Comparison of ENCODE assay signal across 29 mouse cellular contexts in genomic region chr11:95315215-95315955, GRCm38 (mm10). TPM values are rescaled to one million over a fixed set of nuclear protein-coding genes. Genes with fewer than 3 reads are reported as not detected.
DNase-seq lines count a peak whose midpoint lies in the region; ATAC-seq and TF ChIP-seq lines count a peak whose summit lies in the region.
"Had no signal": no experiment of that assay in that cellular context is flagged by ENCODE, and none has a peak within 500 bp of the region (broad histone marks: within the 10 kb centered on the region; RNA-seq: fewer than 3 reads in every experiment).

No protein-coding gene starts in this region.

- H3K27me3 ChIP-seq in hindbrain, postnatal 0 days (ENCODE audit: insufficient read depth, low read length) = no peaks in the 10 kb centered on the region
- no peaks in the 10 kb centered on the region for H3K27me3 ChIP-seq in hindbrain, embryonic 11.5 days (ENCODE audit: control insufficient read depth, insufficient read depth, low read length)
- H3K27me3 ChIP-seq in ES-Bruce4 (ENCODE audit: control insufficient read depth, insufficient read depth, low read length, poor library complexity, severe bottlenecking) (no peaks in the 10 kb centered on the region), MEL (ENCODE audit: control insufficient read depth in 1 of 2, insufficient read depth in 2 of 2, low read length in 2 of 2) (no peaks in the 10 kb centered on the region)
- H3K27me3 ChIP-seq: heart, embryonic 13.5 days; hindbrain, embryonic 15.5 days; limb, embryonic 15.5 days; midbrain, embryonic 15.5 days; neural tube, embryonic 13.5 days had no signal

- TF ChIP-seq CTCF in hindbrain, postnatal 0 days (IDR thresholded peaks at IDR 0.05; ENCODE audit: low read depth) = no peak
- TF ChIP-seq CTCF in ES-Bruce4 (IDR thresholded peaks at IDR 0.05; ENCODE audit: low read depth, low read length) (no peak), MEL (IDR thresholded peaks at IDR 0.05 in 2 of 3, conservative IDR thresholded peaks at IDR 0.05 in 1 of 3; ENCODE audit: control insufficient read depth in 1 of 3, insufficient read depth in 1 of 3, low read depth in 2 of 3, low read length in 3 of 3, poor library complexity in 1 of 3, severe bottlenecking in 1 of 3) (no peak)

- TF ChIP-seq POLR2A in ES-Bruce4 (IDR thresholded peaks at IDR 0.05; ENCODE audit: insufficient read depth, low read length) (no peak), MEL (IDR thresholded peaks at IDR 0.05; ENCODE audit: control insufficient read depth in 1 of 2, insufficient read depth in 1 of 2, low read depth in 1 of 2, low read length in 2 of 2, poor library complexity in 1 of 2) (no peak)

- no peak overlapping the region for H3K4me3 ChIP-seq in hindbrain, postnatal 0 days (ENCODE audit: low read length)
- no peak overlapping the region for H3K4me3 ChIP-seq in hindbrain, embryonic 11.5 days (ENCODE audit: low read depth, low read length)
- H3K4me3 ChIP-seq in ES-Bruce4 (ENCODE audit: low read depth, low read length) (no peak overlapping the region), MEL (ENCODE audit: control insufficient read depth in 1 of 2, insufficient read depth in 1 of 2, low read depth in 2 of 2, low read length in 2 of 2) (no peak overlapping the region)
- H3K4me3 ChIP-seq: forebrain, embryonic 10.5 days; heart, embryonic 13.5 days; hindbrain, embryonic 15.5 days; layer of hippocampus, adult 2 months; limb, embryonic 15.5 days; midbrain, embryonic 15.5 days; myocyte; neural tube, embryonic 13.5 days had no signal

- TF ChIP-seq EP300 in ES-Bruce4 (IDR thresholded peaks at IDR 0.05; ENCODE audit: insufficient read depth, low read depth, low read length) = peak; percentile 62; the same call in 1 of the 2 replicates
- TF ChIP-seq EP300 in MEL (IDR thresholded peaks at IDR 0.05; ENCODE audit: low read depth in 1 of 2, low read length in 2 of 2) = no peak

- WGBS in hindbrain, postnatal 0 days = 62% methylated on average over 7 of the region's 7 CpGs
- 81% methylated on average over 7 of the region's 7 CpGs for WGBS in hindbrain, embryonic 11.5 days

- H3K36me3 ChIP-seq in hindbrain, postnatal 0 days (ENCODE audit: insufficient read depth, low read length) = no peaks in the 10 kb centered on the region
- H3K36me3 ChIP-seq in hindbrain, embryonic 11.5 days (ENCODE audit: control insufficient read depth, insufficient read depth, low read length) = no peaks in the 10 kb centered on the region
- H3K36me3 ChIP-seq in ES-Bruce4 (ENCODE audit: control insufficient read depth, insufficient read depth, low read length, poor library complexity, severe bottlenecking) = no peaks in the 10 kb centered on the region
- H3K36me3 ChIP-seq in MEL (ENCODE audit: control insufficient read depth in 1 of 2, insufficient read depth in 2 of 2, low read length in 2 of 2) = peaks cover 0 to 58% of the 10 kb centered on the region in 2 experiments; a peak in 2 of 4 replicates
- H3K36me3 ChIP-seq: forebrain, embryonic 10.5 days; heart, embryonic 13.5 days; hindbrain, embryonic 15.5 days; limb, embryonic 15.5 days; midbrain, embryonic 15.5 days; neural tube, embryonic 13.5 days had no signal

- TF ChIP-seq RAD21 in MEL (IDR thresholded peaks at IDR 0.05; ENCODE audit: low read depth, low read length) = no peak

- H3K27ac ChIP-seq in hindbrain, postnatal 0 days = no peak overlapping the region
- H3K27ac ChIP-seq in hindbrain, embryonic 11.5 days (ENCODE audit: low read depth, low read length) = no peak overlapping the region
- H3K27ac ChIP-seq in ES-Bruce4 (ENCODE audit: insufficient read depth, low read length) (peak overlapping the region; percentile 96), MEL (ENCODE audit: control insufficient read depth, low read depth, low read length) (peak overlapping the region; percentile 5; the same call in 1 of the 2 replicates)
- H3K27ac ChIP-seq: forebrain, embryonic 10.5 days; heart, embryonic 13.5 days; hindbrain, embryonic 15.5 days; layer of hippocampus, adult 2 months; limb, embryonic 15.5 days; liver, embryonic 14.5 days; midbrain, embryonic 15.5 days; neural tube, embryonic 13.5 days had no signal

- no peaks in the 10 kb centered on the region for H3K9me3 ChIP-seq in hindbrain, postnatal 0 days (ENCODE audit: low read length)
- H3K9me3 ChIP-seq in hindbrain, embryonic 11.5 days (ENCODE audit: control insufficient read depth, low read length) = no peaks in the 10 kb centered on the region
- H3K9me3 ChIP-seq in ES-Bruce4 (replicated peaks; ENCODE audit: control insufficient read depth, insufficient read depth, low read length, poor library complexity, severe bottlenecking) = no peaks in the 10 kb centered on the region
- H3K9me3 ChIP-seq in MEL (replicated peaks; ENCODE audit: insufficient read depth, low read length) = no peaks in the 10 kb centered on the region
- H3K9me3 ChIP-seq: forebrain, embryonic 10.5 days; heart, embryonic 13.5 days; hindbrain, embryonic 15.5 days; limb, embryonic 15.5 days; midbrain, embryonic 15.5 days; neural tube, embryonic 13.5 days had no signal

- DNase-seq in hindbrain, postnatal 0 days (ENCODE audit: low spot score) = peak; percentile 28
- DNase-seq in hindbrain, embryonic 11.5 days (ENCODE audit: low spot score) = no peak
- DNase-seq in MEL (ENCODE audit: low read depth, low spot score) = peak; percentile 80
- no peak for DNase-seq in spleen, postnatal 14 days (ENCODE audit: low spot score in 2 of 2)
- DNase-seq in c-Kit-positive CD71-positive TER-119-positive erythroid progenitor cells, embryonic 14.5 days (ENCODE audit: low spot score) = no peak
- DNase-seq: adrenal gland, postnatal 14 days; cerebellum, adult 11 months; cerebellum, postnatal 10 days; heart, adult 18-20 months; heart, postnatal 14 days; kidney, adult 9 months; kidney, postnatal 14 days; lung, embryonic 14.5 days had no signal

- H3K4me2 ChIP-seq in hindbrain, postnatal 0 days (ENCODE audit: low read depth, low read length) = no peak overlapping the region
- H3K4me2 ChIP-seq in hindbrain, embryonic 11.5 days (replicated peaks; ENCODE audit: low read depth, low read length) = no peak overlapping the region
- H3K4me2 ChIP-seq: heart, embryonic 13.5 days; hindbrain, embryonic 15.5 days; limb, embryonic 15.5 days; lung, embryonic 14.5 days; midbrain, embryonic 15.5 days; neural tube, embryonic 13.5 days had no signal

- H3K4me1 ChIP-seq in hindbrain, postnatal 0 days (ENCODE audit: insufficient read depth, low read length) = peaks cover 4% of the 10 kb centered on the region; the same call in 1 of the 2 replicates
- H3K4me1 ChIP-seq in hindbrain, embryonic 11.5 days (replicated peaks; ENCODE audit: control insufficient read depth, insufficient read depth, low read length) = no peaks in the 10 kb centered on the region
- peaks cover 10% of the 10 kb centered on the region for H3K4me1 ChIP-seq in ES-Bruce4 (ENCODE audit: control insufficient read depth, insufficient read depth, low read length)
- H3K4me1 ChIP-seq in MEL (ENCODE audit: control insufficient read depth in 1 of 2, insufficient read depth in 2 of 2, low read length in 2 of 2) = peaks cover 52 to 59% of the 10 kb centered on the region in 2 experiments

- no peak for ATAC-seq in hindbrain, postnatal 0 days
- no peak for ATAC-seq in hindbrain, embryonic 11.5 days (ENCODE audit: low FRiP score)
- ATAC-seq in granulocyte monocyte progenitor cell, adult 5-6 weeks (replicated peaks; ENCODE audit: poor library complexity, severe bottlenecking) = peak; percentile 29; the same call in 1 of the 2 replicates
- ATAC-seq: forebrain, embryonic 16.5 days; intestine, embryonic 16.5 days; midbrain, embryonic 15.5 days had no signal

- no peak overlapping the region for H3K9ac ChIP-seq in hindbrain, postnatal 0 days (replicated peaks; ENCODE audit: low read length)
- no peak overlapping the region for H3K9ac ChIP-seq in hindbrain, embryonic 11.5 days (ENCODE audit: low read depth, low read length)
- H3K9ac ChIP-seq in ES-Bruce4 (ENCODE audit: low read depth, poor library complexity, severe bottlenecking) (no peak overlapping the region; the same call in 1 of the 2 replicates), MEL (ENCODE audit: control insufficient read depth, low read depth, low read length, poor library complexity, severe bottlenecking) (peak overlapping the region; percentile 4; the same call in 1 of the 2 replicates)
- H3K9ac ChIP-seq: heart, embryonic 13.5 days; hindbrain, embryonic 15.5 days; limb, embryonic 15.5 days; liver, embryonic 14.5 days; lung, embryonic 14.5 days; midbrain, embryonic 15.5 days; neural tube, embryonic 13.5 days had no signal

- H3K79me2 ChIP-seq in MEL (ENCODE audit: control insufficient read depth, insufficient read depth, low read length, poor library complexity) = no peaks in the 10 kb centered on the region

RNA-seq across cellular contexts. Expression of gene Kat7, which starts 5.3 kb away (rescaled TPM):
- total RNA-seq in hindbrain, postnatal 0 days (2014; rRNA removed) = 64.4 and 69.0 TPM in 2 replicates
- 59.0 and 66.6 TPM in 2 replicates for polyA plus RNA-seq in hindbrain, postnatal 0 days (2015; fragmentation: Nextera tagmentation; extraction: Ambion mirVana)
- 63.8 and 79.7 TPM in 2 replicates for polyA plus RNA-seq in hindbrain, embryonic 11.5 days (2014; fragmentation: Nextera tagmentation; extraction: Ambion mirVana)
- polyA plus RNA-seq in ES-Bruce4 (2011; ENCODE audit: insufficient read depth, insufficient read length, low read depth, missing spikeins) (129 and 133 TPM in 2 replicates), MEL (2012; ENCODE audit: insufficient read depth in 1 of 2, insufficient read length in 2 of 2, low read depth in 1 of 2, low replicate concordance in 2 of 2, missing spikeins in 1 of 2) (100 to 1,000 TPM in 1 of 2 experiments, 10 to 100 TPM in 1; 95.4 to 100 TPM)
- 81.4 and 83.1 TPM in 2 replicates for total RNA-seq in MEL (2012; rRNA removed)
- 75.0 and 78.0 TPM in 2 replicates for total RNA-seq in granulocyte monocyte progenitor cell, adult 5-6 weeks (2014; fragmentation: Nextera tagmentation)
- 71.7 and 77.2 TPM in 2 replicates for total RNA-seq in granulocyte monocyte progenitor cell, adult 5-6 weeks (2017)

RNA-seq across cellular contexts. Expression of gene Fam117a, which starts 21.4 kb away (rescaled TPM):
- total RNA-seq in hindbrain, postnatal 0 days (2014; rRNA removed) = 5.6 and 10.7 TPM in 2 replicates
- 1.9 and 2.8 TPM in 2 replicates for polyA plus RNA-seq in hindbrain, postnatal 0 days (2015; fragmentation: Nextera tagmentation; extraction: Ambion mirVana)
- 8.3 and 11.1 TPM in 2 replicates for polyA plus RNA-seq in hindbrain, embryonic 11.5 days (2014; fragmentation: Nextera tagmentation; extraction: Ambion mirVana)
- polyA plus RNA-seq in ES-Bruce4 (2011; ENCODE audit: insufficient read depth, insufficient read length, low read depth, missing spikeins) (32.4 and 36.2 TPM in 2 replicates), MEL (2012; ENCODE audit: insufficient read depth in 1 of 2, insufficient read length in 2 of 2, low read depth in 1 of 2, low replicate concordance in 2 of 2, missing spikeins in 1 of 2) (100 to 1,000 TPM in 1 of 2 experiments, not detected in 1; 116 TPM)
- 37.1 and 49.9 TPM in 2 replicates for total RNA-seq in MEL (2012; rRNA removed)
- 127 and 147 TPM in 2 replicates for total RNA-seq in granulocyte monocyte progenitor cell, adult 5-6 weeks (2014; fragmentation: Nextera tagmentation)
- total RNA-seq in granulocyte monocyte progenitor cell, adult 5-6 weeks (2017) = 90.2 and 90.8 TPM in 2 replicates

RNA-seq across cellular contexts. Expression of gene Tac4, which starts 54.1 kb away (rescaled TPM):
- total RNA-seq in hindbrain, postnatal 0 days (2014; rRNA removed) = not detected in 2 replicates
- polyA plus RNA-seq in hindbrain, postnatal 0 days (2015; fragmentation: Nextera tagmentation; extraction: Ambion mirVana) = not detected in 2 replicates
- 0.22 TPM in 1 of 2 replicates, not detected in the other for polyA plus RNA-seq in hindbrain, embryonic 11.5 days (2014; fragmentation: Nextera tagmentation; extraction: Ambion mirVana)
- polyA plus RNA-seq in ES-Bruce4 (2011; ENCODE audit: insufficient read depth, insufficient read length, low read depth, missing spikeins) (not detected in 2 replicates), MEL (2012; ENCODE audit: insufficient read depth in 1 of 2, insufficient read length in 2 of 2, low read depth in 1 of 2, low replicate concordance in 2 of 2, missing spikeins in 1 of 2) (under 1 TPM in 1 of 2 experiments, not detected in 1; 0.07 TPM)
- total RNA-seq in MEL (2012; rRNA removed) = 0.20 and 0.39 TPM in 2 replicates
- not detected in 2 replicates for total RNA-seq in granulocyte monocyte progenitor cell, adult 5-6 weeks (2014; fragmentation: Nextera tagmentation)
- not detected in 2 replicates for total RNA-seq in granulocyte monocyte progenitor cell, adult 5-6 weeks (2017)
- total RNA-seq: adrenal gland, postnatal 14 days; heart, adult 18-20 months; heart, postnatal 14 days; layer of hippocampus, adult 2 months; layer of hippocampus, postnatal 25 days; left cerebral cortex, postnatal 36 days had no signal
- polyA plus RNA-seq: embryonic facial prominence, embryonic 11.5 days; forebrain, embryonic 10.5 days; heart, embryonic 13.5 days; hindbrain, embryonic 15.5 days; intestine, embryonic 16.5 days; lung, embryonic 14.5 days; midbrain, embryonic 15.5 days had no signal

Comparison
In these comparisons a context has a peak if more than half of its experiments do, and no peak if none do; other contexts are left out.
1. DNase-seq: peak in hindbrain, postnatal 0 days (single experiment) and MEL (single experiment); none in hindbrain, embryonic 11.5 days (single experiment), spleen, postnatal 14 days (0 of 2) and c-Kit-positive CD71-positive TER-119-positive erythroid progenitor cells, embryonic 14.5 days (single experiment).
2. H3K27ac ChIP-seq: peak in ES-Bruce4 (single experiment) and MEL (single experiment); none in hindbrain, postnatal 0 days (single experiment) and hindbrain, embryonic 11.5 days (single experiment).